18 mouse cellular contexts compared by ENCODE assay signal in genomic region chr11:115653194-115653593, GRCm38 (mm10). TPM values are rescaled to one million over a fixed set of nuclear protein-coding genes. Genes with fewer than 3 reads are reported as not detected.
A peak's percentile ranks its signal among the peaks of the same experiment; 100 is the strongest.
DNase-seq lines count a peak whose midpoint lies in the region; ATAC-seq and TF ChIP-seq lines count a peak whose summit lies in the region.
"Had no signal": no experiment of that assay in that cellular context is flagged by ENCODE, and none has a peak within 500 bp of the region (broad histone marks: within the 10 kb centered on the region; RNA-seq: fewer than 3 reads in every experiment).

No protein-coding gene starts in this region.

- H3K27ac ChIP-seq in bone marrow macrophage, adult 2 months (ENCODE audit: insufficient read depth, low read depth, low read length) = peak overlapping the region; percentile 99
- peak overlapping the region; percentile 83 for H3K27ac ChIP-seq in heart, postnatal 0 days (ENCODE audit: low read depth)
- no peak overlapping the region for H3K27ac ChIP-seq in midbrain, embryonic 15.5 days
- H3K27ac ChIP-seq: hindbrain, embryonic 13.5 days; lung, embryonic 15.5 days had no signal

- no peak overlapping the region for H3K4me3 ChIP-seq in bone marrow macrophage, adult 2 months (ENCODE audit: insufficient read depth, low read length)
- no peak overlapping the region for H3K4me3 ChIP-seq in heart, postnatal 0 days (ENCODE audit: low read depth, low read length)
- no peak overlapping the region for H3K4me3 ChIP-seq in midbrain, embryonic 15.5 days
- H3K4me3 ChIP-seq: hindbrain, embryonic 13.5 days; lung, embryonic 15.5 days had no signal

- 31% methylated on average over 3 of the region's 3 CpGs for WGBS in heart, postnatal 0 days
- 88% methylated on average over 3 of the region's 3 CpGs for WGBS in midbrain, embryonic 15.5 days

- peak; percentile 85 for ATAC-seq in heart, postnatal 0 days (ENCODE audit: insufficient read depth, low read depth)
- no peak for ATAC-seq in midbrain, embryonic 15.5 days (replicated peaks)
- ATAC-seq: CD4-positive, CD25-positive, alpha-beta regulatory T cell, adult 4 months had no signal

- peaks cover 46% of the 10 kb centered on the region for H3K4me1 ChIP-seq in bone marrow macrophage, adult 2 months (ENCODE audit: control insufficient read depth, insufficient read depth, low read length)
- H3K4me1 ChIP-seq in heart, postnatal 0 days (ENCODE audit: control insufficient read depth, insufficient read depth) = peaks cover 13% of the 10 kb centered on the region
- H3K4me1 ChIP-seq in midbrain, embryonic 15.5 days = no peaks in the 10 kb centered on the region
- H3K4me1 ChIP-seq: lung, embryonic 15.5 days had no signal

- TF ChIP-seq EP300 in heart, postnatal 0 days (IDR thresholded peaks at IDR 0.05; ENCODE audit: low read depth) = no peak

- H3K36me3 ChIP-seq in heart, postnatal 0 days (replicated peaks; ENCODE audit: control insufficient read depth, insufficient read depth, low read length) = peaks cover 23% of the 10 kb centered on the region
- peaks cover 5% of the 10 kb centered on the region; the same call in 1 of the 2 replicates for H3K36me3 ChIP-seq in midbrain, embryonic 15.5 days (replicated peaks)

- TF ChIP-seq POLR2A in bone marrow macrophage, adult 2 months (IDR thresholded peaks at IDR 0.05; ENCODE audit: borderline replicate concordance, low read depth, low read length) = no peak

- H3K9me3 ChIP-seq in heart, postnatal 0 days (replicated peaks; ENCODE audit: control insufficient read depth, low read length) = no peaks in the 10 kb centered on the region
- H3K9me3 ChIP-seq in midbrain, embryonic 15.5 days = no peaks in the 10 kb centered on the region
- H3K9me3 ChIP-seq: hindbrain, embryonic 13.5 days; lung, embryonic 15.5 days had no signal

- H3K4me2 ChIP-seq in heart, postnatal 0 days (ENCODE audit: low read depth, low read length) = peak overlapping the region; percentile 34
- no peak overlapping the region for H3K4me2 ChIP-seq in midbrain, embryonic 15.5 days
- H3K4me2 ChIP-seq: hindbrain, embryonic 13.5 days; lung, embryonic 15.5 days had no signal

- TF ChIP-seq CTCF in bone marrow macrophage, adult 2 months (IDR thresholded peaks at IDR 0.05; ENCODE audit: low read depth, low read length) = no peak
- no peak for TF ChIP-seq CTCF in heart, postnatal 0 days (IDR thresholded peaks at IDR 0.05; ENCODE audit: low read depth)

- H3K27me3 ChIP-seq in heart, postnatal 0 days (ENCODE audit: control insufficient read depth, insufficient read depth, low read length) = no peaks in the 10 kb centered on the region
- no peaks in the 10 kb centered on the region for H3K27me3 ChIP-seq in midbrain, embryonic 15.5 days (replicated peaks)
- H3K27me3 ChIP-seq: hindbrain, embryonic 13.5 days; lung, embryonic 15.5 days had no signal

- H3K9ac ChIP-seq in heart, postnatal 0 days (replicated peaks; ENCODE audit: low read depth, low read length) = peak overlapping the region; percentile 37; the same call in 1 of the 2 replicates
- H3K9ac ChIP-seq in midbrain, embryonic 15.5 days = no peak overlapping the region
- H3K9ac ChIP-seq: hindbrain, embryonic 13.5 days; lung, embryonic 15.5 days had no signal

- peak; percentile 14 for DNase-seq in gastrocnemius, adult 18-20 months (ENCODE audit: low spot score)
- DNase-seq in gastrocnemius, adult 8-10 months (ENCODE audit: low spot score in 2 of 2) = no peak
- peak; percentile 61 for DNase-seq in layer of hippocampus, adult 9-11 months
- no peak for DNase-seq in layer of hippocampus, postnatal 10 days (ENCODE audit: low spot score in 2 of 2)
- peak; percentile 88 for DNase-seq in heart, postnatal 0 days (ENCODE audit: low spot score)
- DNase-seq in urinary bladder, postnatal 10 days (ENCODE audit: low spot score) = no peak
- DNase-seq: cerebellum, adult 9-11 months; gastrocnemius, postnatal 36 days; kidney, adult 11 months; kidney, postnatal 14 days; liver; retina, postnatal 1 day; thymus, postnatal 25 days had no signal

RNA-seq across cellular contexts. Expression of gene Slc25a19, which starts 25.1 kb away (rescaled TPM):
- total RNA-seq in gastrocnemius, adult 18-20 months (2021) = 10 to 100 TPM; 38.8 to 44.4 TPM
- 10 to 100 TPM; 35.7 to 45.7 (median 40.7) TPM for total RNA-seq in gastrocnemius, adult 8-10 months (2022)
- 10 to 100 TPM; 52.2 to 59.5 TPM for total RNA-seq in layer of hippocampus, postnatal 10 days (2021)
- polyA plus RNA-seq in bone marrow macrophage, adult 2 months (2012; ENCODE audit: insufficient read depth, insufficient read length, missing spikeins) = 27.0 and 37.0 TPM in 2 replicates
- 25.0 and 35.1 TPM in 2 replicates for total RNA-seq in heart, postnatal 0 days (2014; rRNA removed; ENCODE audit: low replicate concordance)
- 35.0 and 41.0 TPM in 2 replicates for polyA plus RNA-seq in heart, postnatal 0 days (2015; fragmentation: Nextera tagmentation; extraction: Ambion mirVana)
- 43.5 and 44.5 TPM in 2 replicates for polyA plus RNA-seq in midbrain, embryonic 15.5 days (2015; fragmentation: Nextera tagmentation; extraction: Ambion mirVana)

RNA-seq across cellular contexts. Expression of gene Mif4gd, which starts 40.4 kb away (rescaled TPM):
- total RNA-seq in gastrocnemius, adult 18-20 months (2021) = 10 to 100 TPM; 42.3 to 45.0 TPM
- total RNA-seq in gastrocnemius, adult 8-10 months (2022) = 10 to 100 TPM; 34.1 to 43.9 (median 40.3) TPM
- total RNA-seq in layer of hippocampus, postnatal 10 days (2021) = 10 to 100 TPM; 19.4 to 19.7 TPM
- 90.6 and 96.3 TPM in 2 replicates for polyA plus RNA-seq in bone marrow macrophage, adult 2 months (2012; ENCODE audit: insufficient read depth, insufficient read length, missing spikeins)
- total RNA-seq in heart, postnatal 0 days (2014; rRNA removed; ENCODE audit: low replicate concordance) = 31.5 and 38.4 TPM in 2 replicates
- polyA plus RNA-seq in heart, postnatal 0 days (2015; fragmentation: Nextera tagmentation; extraction: Ambion mirVana) = 34.1 and 34.5 TPM in 2 replicates
- 11.2 and 12.9 TPM in 2 replicates for polyA plus RNA-seq in midbrain, embryonic 15.5 days (2015; fragmentation: Nextera tagmentation; extraction: Ambion mirVana)

RNA-seq across cellular contexts. Expression of gene Gga3, which starts 49.3 kb away (rescaled TPM):
- total RNA-seq in gastrocnemius, adult 18-20 months (2021) = 10 to 100 TPM; 15.4 to 18.8 TPM
- total RNA-seq in gastrocnemius, adult 8-10 months (2022) = 10 to 100 TPM; 10.3 to 14.5 (median 11.6) TPM
- total RNA-seq in layer of hippocampus, postnatal 10 days (2021) = 10 to 100 TPM; 48.1 to 49.1 TPM
- polyA plus RNA-seq in bone marrow macrophage, adult 2 months (2012; ENCODE audit: insufficient read depth, insufficient read length, missing spikeins) = 60.1 and 81.9 TPM in 2 replicates
- total RNA-seq in heart, postnatal 0 days (2014; rRNA removed; ENCODE audit: low replicate concordance) = 11.8 and 24.0 TPM in 2 replicates
- 7.0 and 7.2 TPM in 2 replicates for polyA plus RNA-seq in heart, postnatal 0 days (2015; fragmentation: Nextera tagmentation; extraction: Ambion mirVana)
- 37.5 and 38.1 TPM in 2 replicates for polyA plus RNA-seq in midbrain, embryonic 15.5 days (2015; fragmentation: Nextera tagmentation; extraction: Ambion mirVana)

RNA-seq across cellular contexts. Expression of gene Mrps7, which starts 49.5 kb away (rescaled TPM):
- total RNA-seq in gastrocnemius, adult 18-20 months (2021) = 10 to 100 TPM; 73.3 to 79.3 TPM
- total RNA-seq in gastrocnemius, adult 8-10 months (2022) = 10 to 100 TPM; 73.4 to 84.2 (median 81.8) TPM
- total RNA-seq in layer of hippocampus, postnatal 10 days (2021) = 10 to 100 TPM; 50.2 to 54.2 TPM
- 33.1 and 36.9 TPM in 2 replicates for polyA plus RNA-seq in bone marrow macrophage, adult 2 months (2012; ENCODE audit: insufficient read depth, insufficient read length, missing spikeins)
- 53.1 and 56.7 TPM in 2 replicates for total RNA-seq in heart, postnatal 0 days (2014; rRNA removed; ENCODE audit: low replicate concordance)
- 85.1 and 86.4 TPM in 2 replicates for polyA plus RNA-seq in heart, postnatal 0 days (2015; fragmentation: Nextera tagmentation; extraction: Ambion mirVana)
- polyA plus RNA-seq in midbrain, embryonic 15.5 days (2015; fragmentation: Nextera tagmentation; extraction: Ambion mirVana) = 70.0 and 74.3 TPM in 2 replicates

RNA-seq across cellular contexts. Expression of gene Grb2, which starts 55.2 kb away (rescaled TPM):
- 10 to 100 TPM; 63.9 to 66.6 TPM for total RNA-seq in gastrocnemius, adult 18-20 months (2021)
- total RNA-seq in gastrocnemius, adult 8-10 months (2022) = 10 to 100 TPM; 60.8 to 77.6 (median 67.7) TPM
- 100 to 1,000 TPM; 160 to 186 TPM for total RNA-seq in layer of hippocampus, postnatal 10 days (2021)
- 251 and 274 TPM in 2 replicates for polyA plus RNA-seq in bone marrow macrophage, adult 2 months (2012; ENCODE audit: insufficient read depth, insufficient read length, missing spikeins)
- 48.6 and 126 TPM in 2 replicates for total RNA-seq in heart, postnatal 0 days (2014; rRNA removed; ENCODE audit: low replicate concordance)
- polyA plus RNA-seq in heart, postnatal 0 days (2015; fragmentation: Nextera tagmentation; extraction: Ambion mirVana) = 96.9 and 116 TPM in 2 replicates
- polyA plus RNA-seq in midbrain, embryonic 15.5 days (2015; fragmentation: Nextera tagmentation; extraction: Ambion mirVana) = 173 and 176 TPM in 2 replicates

Comparison
In these comparisons a context has a peak if more than half of its experiments do, and no peak if none do; other contexts are left out.
1. DNase-seq: peak in gastrocnemius, adult 18-20 months (single experiment), layer of hippocampus, adult 9-11 months (single experiment) and heart, postnatal 0 days (single experiment); none in gastrocnemius, adult 8-10 months (0 of 2), layer of hippocampus, postnatal 10 days (0 of 2) and urinary bladder, postnatal 10 days (single experiment).